Mouse (Mus musculus): Measurements from ENCODE around the gene Cog7.

Cog7 gene

GRCm38 (mm10) chr7:121890636-121891360 lies 90.7 kb downstream of the Cog7 start:
- DNase-seq = no peak

- DNase-seq = no peak
These were observed 101.3 kb downstream of the Cog7 start for GRCm38 (mm10) chr7:121880246-121880645.

DNA sequence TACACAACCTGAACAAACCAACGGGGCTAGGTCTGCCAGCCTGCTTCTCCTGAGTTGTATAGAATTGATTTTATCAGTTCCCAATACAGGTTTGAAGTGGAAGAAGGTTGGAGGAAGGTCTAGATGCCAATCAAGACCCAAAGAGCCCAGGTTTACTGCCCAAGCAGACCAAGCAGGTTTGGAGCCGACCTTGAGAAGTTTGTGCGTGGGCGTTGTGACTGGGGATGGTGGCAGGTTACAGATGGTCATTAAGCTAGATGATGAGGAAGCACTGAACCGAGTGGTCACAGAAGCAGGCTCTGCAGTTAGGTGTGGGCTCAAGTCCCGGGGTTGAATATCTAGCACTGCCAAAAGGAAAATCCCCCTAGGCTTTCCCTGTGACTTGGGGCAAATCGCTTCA lies 106.7 kb downstream of the Cog7 start:
- peak in 1 of 2 experiments; percentile 3 for DNase-seq

GRCm38 (mm10) chr7:121873998-121874397 lies 107.5 kb downstream of the Cog7 start:
- peak in 1 of 2 experiments; percentile 24 for DNase-seq

DNA sequence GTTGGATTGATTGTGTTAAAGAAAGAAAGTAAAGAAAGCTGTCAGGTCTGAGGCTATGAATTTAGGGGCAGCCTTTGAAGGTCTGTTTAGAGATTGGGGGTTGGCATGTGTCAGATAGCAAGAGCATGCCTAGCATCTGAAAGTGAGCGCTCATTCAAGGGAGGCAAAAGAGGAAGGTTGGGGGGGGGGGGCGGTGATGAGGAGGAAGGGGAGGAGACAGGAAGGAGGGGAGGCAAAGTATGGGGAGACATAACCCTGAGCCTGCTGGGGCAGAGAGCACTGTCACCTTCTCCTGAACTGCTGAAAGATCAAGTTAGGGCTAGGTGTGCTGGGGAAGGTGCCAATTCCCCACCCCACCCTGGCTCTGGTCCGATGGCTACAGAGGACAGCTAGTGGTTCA lies 109.9 kb downstream of the Cog7 start:
- DNase-seq = no peak

DNA sequence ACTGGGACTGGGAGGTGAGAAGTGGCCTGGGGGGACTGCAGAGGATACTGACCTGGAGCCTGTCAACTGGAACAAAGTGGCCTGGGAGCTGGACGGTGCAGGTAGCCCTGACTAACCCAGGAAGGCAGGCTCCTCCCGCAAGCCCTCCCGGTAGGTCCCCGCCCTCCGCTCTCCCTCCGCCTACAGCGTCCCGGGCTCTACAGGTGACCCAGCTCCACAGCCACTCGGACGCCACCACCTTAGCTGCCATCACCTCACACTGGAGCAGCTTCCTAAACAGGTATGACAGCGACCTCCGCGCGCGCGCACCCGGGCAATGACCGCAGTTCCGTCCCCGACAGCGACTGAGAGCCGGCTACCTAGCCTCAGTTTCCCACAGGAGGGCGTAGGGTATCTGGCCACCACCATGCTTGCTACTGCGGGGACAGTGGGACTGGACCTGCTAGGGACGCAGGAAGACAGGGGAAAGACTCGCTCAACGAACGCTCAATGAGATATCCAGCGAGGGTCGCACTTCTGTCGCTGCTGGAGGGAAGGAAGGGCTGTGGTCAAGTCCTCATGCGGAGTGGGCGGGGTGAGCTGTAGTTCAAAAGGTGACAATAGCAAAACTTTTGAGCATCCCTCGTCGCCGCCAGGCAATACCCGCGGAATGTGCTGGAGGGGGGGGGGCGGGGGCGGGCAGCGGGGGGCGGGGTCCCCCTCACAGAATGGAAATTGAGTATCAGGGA lies 116.5 kb downstream of the Cog7 start, which contains the start of gene Scnn1b:
Gene Scnn1b, plus strand, starts transcription at position 181 of the 728 bp plus-strand sequence.
- peak; percentile 18 to 57 for DNase-seq

DNA sequence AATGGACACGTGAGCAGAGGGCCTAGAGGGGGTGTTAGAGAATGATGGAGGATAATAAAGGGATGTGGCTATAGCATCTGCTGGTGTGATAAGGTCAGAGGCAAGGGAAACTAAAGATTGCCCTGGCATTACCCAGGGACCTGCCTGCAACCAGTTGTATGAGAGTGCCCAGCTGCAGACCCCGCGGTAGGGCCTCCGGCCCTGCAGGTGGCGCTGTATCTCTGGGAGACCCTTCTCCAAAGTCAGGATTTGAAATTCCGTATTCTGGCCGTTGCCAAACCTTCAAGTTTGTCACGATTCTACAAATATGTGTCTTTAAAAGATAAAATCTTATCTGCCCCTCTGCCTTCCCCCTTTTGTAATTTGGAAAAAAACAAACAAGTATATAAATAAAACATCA lies 122.6 kb downstream of the Cog7 start:
- no peak for DNase-seq

DNA sequence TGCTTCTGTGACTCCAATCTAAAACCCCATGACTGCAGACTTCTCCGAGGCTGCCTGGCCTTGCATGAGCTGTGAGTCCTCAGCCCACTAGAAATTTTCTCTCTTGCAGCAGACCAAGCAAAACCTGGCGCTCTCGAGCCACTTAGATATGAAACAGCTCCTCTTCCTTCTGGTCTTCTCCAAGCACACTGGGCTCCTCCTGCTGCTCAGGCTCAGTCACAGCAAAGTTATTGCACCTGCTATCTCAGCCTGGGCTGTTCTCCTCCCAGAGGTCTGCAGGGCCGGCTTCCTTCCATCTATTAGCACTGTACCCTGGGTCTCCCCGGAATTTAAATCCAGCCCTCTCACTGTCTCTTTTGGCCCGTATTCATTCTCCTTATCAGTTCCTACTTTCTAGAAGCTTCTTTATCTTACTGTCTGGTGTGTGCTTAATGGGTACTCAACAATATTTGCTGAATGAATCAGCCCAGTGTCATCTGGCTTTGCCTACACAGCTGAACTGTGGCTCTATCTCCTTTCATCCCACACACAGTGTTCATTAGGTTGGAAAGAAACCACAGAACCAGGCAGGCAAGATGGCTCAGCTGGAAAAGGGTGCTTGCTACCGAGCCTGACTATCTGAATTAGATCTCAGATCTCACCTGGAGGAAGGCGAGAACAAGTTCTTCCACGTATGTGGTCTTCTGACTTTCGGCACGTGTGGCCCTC lies 124.2 kb downstream of the Cog7 start:
- DNase-seq = no peak

DNA sequence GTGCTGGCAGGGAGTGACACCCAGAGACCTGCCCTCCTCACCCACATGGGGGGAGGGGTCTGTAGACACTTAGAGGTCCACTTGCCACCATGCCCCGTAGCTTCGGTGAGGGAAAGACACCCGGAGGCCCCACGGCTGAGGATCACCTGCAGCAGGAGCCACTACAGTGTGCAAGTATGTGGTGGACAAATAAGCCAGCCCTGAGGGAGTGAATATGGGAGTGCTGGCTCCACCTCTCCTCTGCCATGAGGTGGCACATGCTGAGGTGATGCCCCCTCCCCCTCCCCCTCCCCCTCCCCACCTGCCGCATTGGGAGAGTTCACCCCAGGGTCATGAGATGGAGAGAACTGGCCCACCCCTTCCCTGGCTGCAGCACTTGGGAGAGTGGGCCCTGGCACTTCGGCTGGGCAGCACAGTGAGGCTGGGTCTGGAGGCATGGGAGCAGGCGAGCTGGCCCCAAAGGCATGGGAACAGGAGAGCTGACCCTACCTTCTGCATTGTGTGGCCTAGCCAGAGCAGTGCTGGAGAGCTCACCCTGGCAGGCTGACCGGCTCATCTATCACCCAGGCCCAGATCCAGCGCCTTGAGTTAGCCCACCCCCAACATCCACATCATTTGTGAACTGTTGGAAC lies 132.9 kb downstream of the Cog7 start:
- DNase-seq = no peak

DNA sequence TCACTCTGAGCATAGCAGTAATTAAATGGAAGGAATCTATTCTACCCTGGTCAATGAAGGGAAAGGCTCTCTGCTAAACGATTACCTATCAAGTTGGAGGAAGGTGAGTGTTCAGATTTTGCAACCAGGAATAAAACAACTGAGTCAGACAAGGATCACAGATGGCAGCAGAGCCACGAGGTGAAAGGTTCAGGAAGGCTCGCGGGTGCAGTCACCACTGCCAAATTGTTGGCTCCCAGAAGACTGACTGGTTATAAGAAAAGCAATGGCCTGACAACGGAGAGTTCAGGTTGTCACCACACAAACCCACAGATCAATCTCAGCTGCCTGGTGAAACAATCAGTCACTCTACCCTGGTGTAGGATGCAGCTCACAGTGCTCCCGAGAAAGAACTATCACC lies 135.5 kb downstream of the Cog7 start:
- no peak for DNase-seq

DNA sequence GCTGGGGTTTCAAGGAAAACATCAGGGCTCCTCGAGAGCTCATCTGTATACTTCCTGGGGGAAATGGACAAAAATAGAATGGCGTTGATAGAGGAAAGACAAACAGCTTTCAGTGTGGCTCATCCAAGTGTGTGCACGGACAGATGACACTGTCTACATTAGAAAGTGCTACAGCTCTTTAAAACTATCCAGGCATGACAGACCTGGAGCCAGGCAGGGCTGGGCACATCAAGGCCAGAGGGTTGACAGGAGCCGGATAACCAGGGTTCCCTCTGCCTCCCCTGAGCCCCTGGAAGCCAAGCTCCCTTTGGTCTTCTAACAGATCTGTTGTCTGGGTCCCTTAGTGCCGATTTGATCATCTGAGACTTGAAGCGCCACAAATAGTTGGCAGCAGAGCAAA lies 139.3 kb downstream of the Cog7 start:
- DNase-seq = no peak

DNA sequence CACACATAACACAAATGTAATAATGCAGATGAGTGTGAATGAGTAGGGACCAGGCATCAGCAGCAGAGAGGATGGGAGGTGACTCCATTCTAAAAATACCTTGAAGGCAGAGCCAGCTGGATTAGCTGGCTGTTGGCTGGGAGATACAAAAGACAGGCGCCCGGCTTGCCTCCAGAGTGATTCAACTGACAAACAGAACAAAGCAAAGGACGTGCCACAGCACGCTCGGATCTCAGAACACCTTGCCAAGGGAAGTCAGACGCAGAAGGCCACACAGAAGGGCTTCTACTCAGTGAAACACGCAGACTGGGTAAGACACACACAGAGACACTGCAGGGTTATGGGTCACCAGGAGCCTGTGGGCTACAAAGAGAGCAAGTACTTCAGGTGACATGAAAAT lies 140.7 kb downstream of the Cog7 start:
- DNase-seq = no peak

- no peak for DNase-seq
These were observed 144.7 kb downstream of the Cog7 start for GRCm38 (mm10) chr7:121836827-121837226.

- no peak for DNase-seq
These were observed 146.1 kb downstream of the Cog7 start for GRCm38 (mm10) chr7:121835392-121835791.
